Mouse (Mus musculus) T-helper 1 cell (primary cell): ENCODE measurements around the gene Utp6.

Experiments used
- in situ Hi-C: fragments of 300-600 bp; cut with MboI, MseI; formaldehyde crosslinking; loops from one replicate; pipeline ENCODE4 v1.15.1; 2025; ENCODE audit warnings: high pct_unique_total_duplicates

Gene Utp6

DNA sequence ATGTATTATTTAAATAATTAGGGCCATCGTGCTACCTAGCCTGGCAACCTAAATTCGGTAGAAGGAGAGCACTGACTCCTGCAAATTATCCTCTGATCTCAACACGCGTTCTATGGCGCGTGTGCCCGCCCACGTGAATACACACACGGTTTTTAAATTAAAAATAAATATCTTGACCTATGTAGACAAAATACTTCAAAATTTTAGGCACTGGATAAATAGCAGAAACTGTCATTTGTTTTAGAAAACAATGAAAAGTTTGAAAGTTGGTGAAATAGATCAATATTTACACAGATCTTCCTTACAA is 640 bp upstream of the Utp6 start:
- in situ Hi-C loops: loop anchor here (10.0 kb wide), 1 partner anchor 1458 kb away; the partner anchor contains the start of gene Sebox

DNA sequence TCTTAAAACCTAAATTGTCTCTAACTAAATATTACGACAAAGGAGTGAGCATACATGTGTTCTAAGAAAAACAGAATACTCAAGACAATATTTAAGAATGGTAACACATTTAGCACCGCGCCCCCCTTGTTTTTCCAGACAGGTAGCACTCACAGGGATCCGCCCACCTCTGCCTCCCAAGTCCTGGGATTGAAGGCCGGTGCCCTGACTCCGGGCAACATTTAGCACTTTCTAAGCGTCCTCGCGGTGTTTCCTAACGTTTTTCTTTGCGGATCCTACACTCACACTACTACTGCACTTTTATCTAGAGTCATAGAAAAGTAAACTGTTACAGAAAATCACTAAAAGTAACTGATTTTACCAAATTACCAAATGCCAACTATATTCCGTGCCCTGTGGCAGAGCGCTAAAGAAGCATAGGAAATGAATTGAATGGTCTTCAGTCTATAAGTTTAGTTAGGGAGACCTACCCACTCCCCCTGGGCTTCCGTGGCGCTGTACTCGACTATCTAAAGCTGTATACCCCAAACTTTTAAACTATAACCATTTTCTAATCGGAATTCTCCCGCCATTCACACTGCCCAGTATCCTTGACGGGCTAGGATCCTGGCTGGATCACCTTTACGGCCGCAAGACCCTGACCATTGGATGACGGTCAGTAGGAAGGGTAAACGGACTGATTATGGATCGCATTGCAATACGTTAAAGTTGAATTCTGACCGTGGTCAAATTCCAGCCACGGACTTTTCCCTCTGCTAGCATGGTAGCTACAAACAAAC is 655 bp downstream of the Utp6 start:
- in situ Hi-C loops: loop anchor here (10.0 kb wide), 1 partner anchor 1457 kb away; the partner anchor contains the start of gene Sebox

GRCm38 (mm10) chr11:79947265-79947664 is 14.9 kb downstream of the Utp6 start:
- in situ Hi-C loops: no loop called here

- in situ Hi-C loops: no loop called here
These were observed 18.6 kb downstream of the Utp6 start for GRCm38 (mm10) chr11:79943601-79944000.

DNA sequence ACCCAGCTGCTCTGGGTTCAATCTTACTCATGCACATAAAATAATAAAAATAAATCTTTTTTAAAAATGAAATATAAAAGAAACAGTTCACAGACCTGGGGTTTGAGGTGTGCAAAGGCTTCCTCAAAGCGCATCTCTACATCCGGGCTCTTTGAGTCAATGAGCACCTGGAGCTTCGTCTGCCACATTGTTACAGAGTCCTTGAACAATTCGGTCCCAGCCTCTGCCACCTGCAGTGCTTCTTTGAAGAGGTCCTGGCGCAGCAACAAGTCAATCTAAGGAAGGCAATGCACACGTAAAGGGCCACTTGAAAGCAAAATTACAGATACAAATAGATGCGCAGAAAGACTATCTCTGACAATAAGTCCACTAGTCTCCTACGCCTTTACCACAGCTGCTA is 19.1 kb downstream of the Utp6 start:
- in situ Hi-C loops: no loop called here

GRCm38 (mm10) chr11:79935766-79936165 is 26.4 kb downstream of the Utp6 start:
- in situ Hi-C loops: no loop called here

GRCm38 (mm10) chr11:79922766-79923165 is 39.4 kb downstream of the Utp6 start:
- in situ Hi-C loops: loop anchor here (5.0 kb wide), 1 partner anchor 220 kb away; no protein-coding TSS in a partner anchor

GRCm38 (mm10) chr11:79922157-79922556 is 40.0 kb downstream of the Utp6 start:
- in situ Hi-C loops: loop anchor here (5.0 kb wide), 1 partner anchor 220 kb away; no protein-coding TSS in a partner anchor

DNA sequence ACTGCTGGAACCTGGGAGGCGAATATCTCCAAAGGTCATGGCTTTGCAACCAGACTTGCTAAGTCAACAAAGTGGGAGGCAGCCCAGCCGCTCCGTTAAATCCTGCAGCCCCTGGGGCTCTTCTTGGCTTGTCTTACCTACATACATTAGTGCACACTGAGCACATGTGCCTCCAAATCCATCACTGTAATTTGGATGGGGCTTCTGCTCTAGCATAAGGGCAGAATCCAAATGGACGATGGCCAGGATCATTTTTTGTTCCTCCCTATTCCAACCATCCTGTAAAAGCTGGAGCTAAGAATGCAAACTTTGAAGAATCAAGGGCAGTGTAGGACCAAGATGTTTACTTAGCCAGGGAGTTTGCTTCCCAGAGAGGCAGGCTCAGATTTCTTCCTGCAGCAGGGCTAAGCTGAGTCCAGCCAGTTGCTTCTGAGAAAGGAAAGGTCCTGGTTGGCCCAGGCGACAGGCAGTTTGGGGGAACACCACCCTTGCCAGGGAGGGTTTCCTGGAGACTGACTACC is 41.6 kb downstream of the Utp6 start:
- in situ Hi-C loops: loop anchor here (5.0 kb wide), 1 partner anchor 218 kb away; no protein-coding TSS in a partner anchor

DNA sequence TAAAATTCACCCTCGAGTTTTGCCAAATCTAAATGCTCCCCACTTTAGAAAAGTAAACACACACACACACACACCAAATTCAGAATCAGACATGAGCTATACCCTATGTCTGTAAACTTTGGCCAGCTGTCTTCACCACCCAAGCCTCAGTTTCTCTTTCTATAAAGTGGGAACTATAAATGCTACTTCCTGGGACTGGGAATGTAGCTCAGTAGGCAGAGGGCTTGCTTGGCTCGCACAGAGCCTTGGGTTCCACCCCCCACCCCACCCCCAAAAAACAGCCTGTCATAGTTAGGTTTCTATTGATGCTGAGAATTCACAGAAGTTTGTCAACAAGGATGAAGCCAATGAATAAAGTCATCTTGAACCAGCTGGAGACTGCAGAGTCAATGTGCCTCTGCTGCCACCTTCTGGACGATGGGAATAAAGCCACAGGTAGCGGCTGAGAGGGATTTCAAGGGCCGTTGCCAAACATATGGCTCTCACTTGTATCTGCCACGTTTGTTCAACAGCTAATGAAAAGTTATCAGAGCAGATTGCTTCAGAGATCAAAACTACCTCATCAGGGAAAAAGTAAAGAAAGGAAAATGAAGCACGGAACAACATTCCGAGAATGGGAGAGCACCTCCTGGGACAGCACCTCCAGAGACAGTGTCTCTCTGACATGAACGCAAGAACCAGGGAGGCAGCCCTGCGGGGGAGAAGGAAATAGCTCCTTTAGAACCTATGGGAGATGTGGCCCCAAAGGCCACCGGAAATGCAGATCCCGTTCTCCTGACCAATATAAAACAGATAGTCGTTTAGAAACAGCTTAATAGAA is 42.3 kb downstream of the Utp6 start:
- in situ Hi-C loops: loop anchor here (5.0 kb wide), 1 partner anchor 218 kb away; no protein-coding TSS in a partner anchor

- in situ Hi-C loops: no loop called here
These were observed 46.4 kb downstream of the Utp6 start for GRCm38 (mm10) chr11:79915696-79916349.

GRCm38 (mm10) chr11:79908600-79909483 is 53.3 kb downstream of the Utp6 start:
- in situ Hi-C loops: no loop called here

GRCm38 (mm10) chr11:79906920-79907319 is 55.3 kb downstream of the Utp6 start:
- in situ Hi-C loops: no loop called here

DNA sequence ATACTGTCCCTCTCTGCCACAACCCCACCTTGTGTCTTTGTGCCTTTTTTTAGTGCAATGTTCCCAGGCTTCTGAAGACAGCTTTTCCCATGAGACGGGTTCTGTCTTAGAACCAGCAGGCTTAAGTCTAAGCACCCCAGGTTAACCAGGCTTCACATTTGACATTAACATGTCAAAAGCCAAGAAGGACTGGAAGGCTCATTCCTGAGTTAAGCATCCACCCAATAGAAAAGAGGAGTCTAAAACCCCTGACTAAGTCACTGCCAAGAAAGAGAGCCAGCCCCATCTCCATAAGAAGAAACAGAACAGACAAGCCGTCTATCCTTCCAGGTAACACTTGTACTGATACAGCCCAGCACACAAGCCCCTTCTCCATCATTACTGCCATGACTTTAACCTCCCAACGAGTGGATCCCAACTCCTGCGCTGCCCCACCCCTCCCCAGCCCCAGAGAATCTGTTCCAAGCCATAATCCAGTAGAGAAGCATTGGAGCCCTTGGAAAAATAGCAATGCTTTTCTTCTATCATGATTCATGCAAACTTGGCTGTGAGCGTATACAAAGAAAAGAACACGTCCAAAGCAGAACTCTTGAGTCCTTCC is 59.2 kb downstream of the Utp6 start:
- in situ Hi-C loops: no loop called here

DNA sequence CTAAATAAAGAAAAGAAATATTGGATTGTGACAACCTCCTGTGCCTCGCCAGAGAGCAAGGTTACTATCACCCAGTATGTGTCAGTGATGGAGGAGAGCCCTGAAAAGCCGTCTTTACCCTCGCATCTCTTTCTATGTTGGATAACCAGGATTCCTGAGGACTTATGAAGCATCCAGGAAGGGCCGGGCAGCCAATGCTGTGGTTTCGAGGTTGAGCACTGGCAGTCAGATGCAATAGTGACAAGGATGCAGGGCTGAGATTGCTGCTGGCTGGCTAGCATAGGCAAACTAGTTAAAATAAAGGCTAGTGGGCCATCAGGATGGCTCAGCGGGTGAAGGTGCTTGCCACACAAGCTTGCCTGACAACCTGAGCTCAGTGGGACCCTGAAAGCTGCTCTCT is 61.0 kb downstream of the Utp6 start:
- in situ Hi-C loops: no loop called here

- in situ Hi-C loops: no loop called here
These were observed 69.9 kb downstream of the Utp6 start for GRCm38 (mm10) chr11:79892259-79892658.

DNA sequence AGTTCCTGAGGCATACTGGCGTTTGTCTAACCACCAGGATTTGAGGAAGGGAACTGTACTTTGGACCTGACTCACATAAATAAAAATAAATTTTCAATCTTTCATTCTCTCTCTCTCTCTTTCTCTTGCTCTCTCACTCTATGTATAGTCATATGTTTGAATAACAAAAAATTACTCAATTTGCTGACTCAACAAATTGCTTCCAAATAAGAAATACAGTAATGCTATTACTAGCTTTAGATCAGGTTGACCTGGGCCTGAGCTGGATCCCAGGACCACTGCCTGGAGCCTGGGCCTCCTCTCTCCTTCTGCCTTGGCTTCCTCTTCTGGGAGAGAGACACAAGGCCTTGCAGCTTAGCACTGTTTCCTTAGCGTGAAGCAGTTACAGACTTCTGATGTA is 71.4 kb downstream of the Utp6 start:
- in situ Hi-C loops: no loop called here

GRCm38 (mm10) chr11:79886961-79887360 is 75.2 kb downstream of the Utp6 start:
- in situ Hi-C loops: no loop called here

DNA sequence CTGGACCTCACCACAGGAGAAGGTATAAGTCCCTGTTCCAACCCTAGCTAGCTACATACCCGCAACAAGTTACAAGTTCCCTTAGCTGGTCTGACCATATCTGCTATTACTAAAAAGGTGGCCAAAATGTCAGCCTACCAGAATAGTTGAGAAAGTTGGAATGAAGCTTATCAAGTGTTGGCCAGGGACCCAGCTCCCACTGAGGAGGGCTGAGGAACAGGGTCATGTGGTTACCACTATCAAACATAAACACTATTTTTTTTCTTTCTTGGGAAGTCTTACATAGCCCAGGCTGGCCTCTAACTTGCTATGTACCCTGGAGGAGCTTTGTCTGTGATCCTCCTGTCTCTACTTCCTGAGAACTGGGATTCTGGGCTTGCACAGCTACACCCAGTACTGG is 75.8 kb downstream of the Utp6 start:
- in situ Hi-C loops: no loop called here

GRCm38 (mm10) chr11:79885713-79886393 is 76.3 kb downstream of the Utp6 start:
- in situ Hi-C loops: no loop called here
